Mouse (Mus musculus) stomach, embryonic 14.5 days (tissue): ENCODE results near the gene Mrps18b. TPM values are rescaled to one million over a fixed set of nuclear protein-coding genes. Genes with fewer than 3 reads are reported as not detected.

ENCODE experiments used
- ATAC-seq: fragments of 200-750 bp; cut with Nextera tagmentation; 2 replicates; pipeline ENCODE4 v1.8.0; 2017; ENCODE audit warnings: low read depth, moderate TSS enrichment; ENCODE audit not compliant: insufficient number of reproducible peaks, insufficient read depth, low FRiP score
- H3K27ac ChIP-seq: fragments of 300-500 bp; sonication (generic); 2 replicates; pipeline ENCODE4 v1.5.1; 2014; ENCODE audit warnings: mild to moderate bottlenecking, low read length, moderate library complexity, mixed read lengths
- H3K27me3 ChIP-seq: fragments of 300-500 bp; sonication (generic); 2 replicates; pipeline ENCODE4 v1.6.1; 2014; ENCODE audit warnings: low read length, control low read depth, mixed read lengths; ENCODE audit not compliant: control insufficient read depth, insufficient read depth
- H3K36me3 ChIP-seq: fragments of 300-500 bp; sonication (generic); 2 replicates; pipeline ENCODE4 v1.6.1; 2014; ENCODE audit warnings: mild to moderate bottlenecking, control low read depth, low read length, moderate library complexity, mixed read lengths; ENCODE audit not compliant: control insufficient read depth, insufficient read depth
- H3K4me1 ChIP-seq: fragments of 300-500 bp; sonication (generic); 2 replicates; pipeline ENCODE4 v1.6.1; 2014; ENCODE audit warnings: low read length, control low read depth, mixed read lengths; ENCODE audit not compliant: control insufficient read depth, insufficient read depth
- H3K4me2 ChIP-seq: fragments of 300-500 bp; sonication (generic); replicated peaks from 2 replicates; pipeline ENCODE4 v1.6.1; 2014; ENCODE audit warnings: low read depth, low read length, control low read depth
- H3K4me3 ChIP-seq: fragments of 300-500 bp; sonication (generic); 2 replicates; pipeline ENCODE4 v1.5.1; 2014; ENCODE audit warnings: low read depth, low read length, control low read depth
- H3K9ac ChIP-seq: fragments of 300-500 bp; sonication (generic); replicated peaks from 2 replicates; pipeline ENCODE4 v1.6.1; 2014; ENCODE audit warnings: low read depth, mild to moderate bottlenecking, control low read depth, low read length, moderate library complexity, mixed read lengths
- H3K9me3 ChIP-seq: fragments of 300-500 bp; sonication (generic); 2 replicates; pipeline ENCODE4 v1.6.1; 2016; ENCODE audit warnings: low read depth, low read length, control low read depth; ENCODE audit not compliant: control insufficient read depth
- WGBS: fragments of 180-500 bp; shearing (Covaris S2); extraction: QIAGEN DNeasy Blood & Tissue Kit; methylation state at CpG from one replicate; pipeline ENCODE4 v1.1.7; 2014; 5-methylcytosine and 5-hydroxymethylcytosine counted together
- polyA plus RNA-seq: library from polyadenylated mRNA; unstranded; fragments of >200 nt; fragmentation: Nextera tagmentation; extraction: Ambion mirVana; gene quantifications from 2 replicates; pipeline ENCODE4 v1.2.1, GENCODE M21; 2014

Gene Mrps18b
- polyA plus RNA-seq, 1 experiment from 2014 or later, result 72.2 TPM

- Histone ChIP-seq H3K4me2 (peak overlapping the region; percentile 87), H3K4me1 (peaks cover 13% of the 10 kb centered on the region; the same call in 1 of the 2 replicates), H3K27ac (peak overlapping the region; percentile 97; the same call in 1 of the 2 replicates), H3K36me3 (peaks cover 35% of the 10 kb centered on the region), H3K9ac (peak overlapping the region; percentile 98), H3K4me3 (peak overlapping the region; percentile 90), H3K27me3 (no peaks in the 10 kb centered on the region), H3K9me3 (no peaks in the 10 kb centered on the region)
- 2% methylated on average over 28 of the region's 28 CpGs for WGBS
- no peak; the same call in 1 of the 2 replicates for ATAC-seq
Measured at GRCm38 (mm10) chr17:35915538-35916296, 472 bp downstream of the Mrps18b start.

GRCm38 (mm10) chr17:35914975-35915374 is 1.2 kb downstream of the Mrps18b start:
- no peak for ATAC-seq
- Histone ChIP-seq H3K36me3 (peaks cover 35% of the 10 kb centered on the region), H3K4me1 (peaks cover 7% of the 10 kb centered on the region; the same call in 1 of the 2 replicates), H3K9ac (no peak overlapping the region), H3K27ac (no peak overlapping the region), H3K27me3 (no peaks in the 10 kb centered on the region), H3K4me2 (peak overlapping the region; percentile 87), H3K4me3 (peak overlapping the region; percentile 90), H3K9me3 (no peaks in the 10 kb centered on the region)
- WGBS, result 75% methylated on average over 6 of the region's 6 CpGs

GRCm38 (mm10) chr17:35909919-35910369 is 6.2 kb downstream of the Mrps18b start, which contains the start of gene Atat1:
Gene Atat1, minus strand, starts transcription at chr17:35910075.
- H3K9me3 ChIP-seq, result no peaks in the 10 kb centered on the region
- peaks cover 47% of the 10 kb centered on the region for H3K36me3 ChIP-seq
- H3K27me3 ChIP-seq, result no peaks in the 10 kb centered on the region
- H3K4me2 ChIP-seq, result peak within 1 kb of the TSS; percentile 96
- peak; percentile 91 for ATAC-seq
- H3K9ac ChIP-seq, result peak within 1 kb of the TSS; percentile 71
- H3K27ac ChIP-seq, result peak within 1 kb of the TSS; percentile 69; the same call in 1 of the 2 replicates
- 2% methylated on average over 25 of the region's 25 CpGs for WGBS
- H3K4me3 ChIP-seq, result peak within 1 kb of the TSS; percentile 70
- peaks cover 9% of the 10 kb centered on the region for H3K4me1 ChIP-seq

- Histone ChIP-seq H3K27me3 (no peaks in the 10 kb centered on the region), H3K36me3 (peaks cover 45% of the 10 kb centered on the region), H3K9ac (peak overlapping the region; percentile 71), H3K4me3 (peak overlapping the region; percentile 70), H3K9me3 (no peaks in the 10 kb centered on the region), H3K4me2 (peak overlapping the region; percentile 96), H3K4me1 (peaks cover 9% of the 10 kb centered on the region), H3K27ac (peak overlapping the region; percentile 69; the same call in 1 of the 2 replicates)
- 16% methylated on average over 20 of the region's 20 CpGs for WGBS
- peak; percentile 20 for ATAC-seq
Measured at GRCm38 (mm10) chr17:35909186-35909918, 6.8 kb downstream of the Mrps18b start.

- 80% methylated on average over 2 of the region's 2 CpGs for WGBS
- no peak for ATAC-seq
- Histone ChIP-seq H3K36me3 (peaks cover 41% of the 10 kb centered on the region), H3K9ac (no peak overlapping the region), H3K4me2 (no peak overlapping the region), H3K9me3 (no peaks in the 10 kb centered on the region), H3K4me3 (no peak overlapping the region), H3K27me3 (no peaks in the 10 kb centered on the region), H3K27ac (no peak overlapping the region), H3K4me1 (peaks cover 9% of the 10 kb centered on the region)
Measured at GRCm38 (mm10) chr17:35907609-35908008, 8.6 kb downstream of the Mrps18b start.

GRCm38 (mm10) chr17:35905587-35905986 is 10.6 kb downstream of the Mrps18b start:
- Histone ChIP-seq H3K9me3 (no peaks in the 10 kb centered on the region), H3K27me3 (no peaks in the 10 kb centered on the region), H3K4me3 (no peak overlapping the region), H3K4me1 (peaks cover 9% of the 10 kb centered on the region), H3K36me3 (peaks cover 38% of the 10 kb centered on the region), H3K4me2 (no peak overlapping the region), H3K9ac (no peak overlapping the region), H3K27ac (no peak overlapping the region)
- no peak for ATAC-seq
- WGBS, result 94% methylated on average over 1 of the region's 1 CpGs

- no peak overlapping the region for H3K4me3 ChIP-seq
- H3K9ac ChIP-seq, result no peak overlapping the region
- peaks cover 4% of the 10 kb centered on the region for H3K4me1 ChIP-seq
- 82% methylated on average over 4 of the region's 4 CpGs for WGBS
- peaks cover 50% of the 10 kb centered on the region for H3K36me3 ChIP-seq
- no peaks in the 10 kb centered on the region for H3K27me3 ChIP-seq
- no peak overlapping the region for H3K4me2 ChIP-seq
- no peaks in the 10 kb centered on the region for H3K9me3 ChIP-seq
- H3K27ac ChIP-seq, result no peak overlapping the region
- ATAC-seq, result no peak
Measured at GRCm38 (mm10) chr17:35903992-35904355, 12.2 kb downstream of the Mrps18b start.

- no peak overlapping the region for H3K9ac ChIP-seq
Measured at GRCm38 (mm10) chr17:35903343-35903991, 12.7 kb downstream of the Mrps18b start.

More at GRCm38 (mm10) chr17:35903343-35903991, 12.7 kb downstream of the Mrps18b start:
- no peak overlapping the region for H3K27ac ChIP-seq
- no peaks in the 10 kb centered on the region for H3K4me1 ChIP-seq
- 90% methylated on average over 9 of the region's 9 CpGs for WGBS
- H3K4me2 ChIP-seq, result no peak overlapping the region
- no peaks in the 10 kb centered on the region for H3K27me3 ChIP-seq
- no peak overlapping the region for H3K4me3 ChIP-seq
- ATAC-seq, result no peak
- H3K9me3 ChIP-seq, result no peaks in the 10 kb centered on the region
- H3K36me3 ChIP-seq, result peaks cover 50% of the 10 kb centered on the region
